Mouse (Mus musculus): ENCODE data around the gene Pafah1b2.

- TF ChIP-seq CTCF (conservative IDR thresholded peaks at IDR 0.05; ENCODE audit: low read length) (no peak), NANOG (IDR thresholded peaks at IDR 0.05; ENCODE audit: borderline replicate concordance, low read length) (peak; percentile 20; the same call in 1 of the 2 replicates), POU5F1 (IDR thresholded peaks at IDR 0.05; ENCODE audit: borderline replicate concordance, low read length) (no peak)
Observed at GRCm38 (mm10) chr9:46013009-46013586, 608 bp upstream of the Pafah1b2 start.

Data from E14TG2a.4 (cell line).